Mouse (Mus musculus): ENCODE results near the gene Col4a6.

DNA sequence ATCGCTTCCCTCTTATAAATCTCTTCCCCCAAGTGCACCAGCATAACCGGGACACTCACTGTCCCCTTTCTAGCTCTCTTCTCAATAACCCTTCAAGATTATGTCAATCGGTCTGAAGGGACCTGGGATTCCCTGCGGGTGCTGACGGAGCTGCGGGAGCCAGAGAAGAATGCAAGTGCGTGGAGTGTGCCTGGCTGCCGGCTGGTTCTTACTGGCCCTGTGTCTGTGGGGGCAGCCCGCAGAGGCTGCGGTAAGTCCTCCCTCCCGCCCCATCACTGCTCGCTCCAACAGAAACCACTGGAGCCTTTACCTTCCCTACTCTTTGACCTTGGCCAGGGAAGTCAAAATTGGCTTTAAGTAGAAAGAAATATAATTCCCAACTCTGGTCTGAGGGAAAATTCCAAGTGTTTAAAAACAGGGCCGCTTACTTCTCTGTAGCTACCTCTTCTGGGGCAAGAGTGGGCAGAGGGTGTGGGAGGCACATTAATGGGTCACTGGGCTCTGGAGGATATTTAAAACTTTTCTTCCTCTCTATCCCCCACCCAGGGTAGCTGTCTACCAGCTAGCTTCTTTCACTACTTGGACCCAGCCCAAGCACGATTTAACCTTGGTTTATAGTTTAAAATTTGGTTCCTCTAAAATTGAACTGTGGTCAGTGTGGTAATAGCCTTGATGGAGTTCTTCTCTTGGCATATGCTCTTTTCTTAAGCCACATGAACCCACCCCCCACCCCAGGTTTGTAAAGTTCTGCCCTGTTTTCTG is 1.9 kb upstream of the Col4a6 start:
- TF ChIP-seq CTCF (IDR thresholded peaks at IDR 0.05; ENCODE audit: borderline replicate concordance, control insufficient read depth, extremely low read depth, insufficient read depth, low read length, poor library complexity) (no peak), POLR2A (IDR thresholded peaks at IDR 0.05; ENCODE audit: control insufficient read depth, extremely low read depth, insufficient read depth, low read length, poor library complexity) (no peak)
